Comparison of ENCODE assay signal across 8 mouse cellular contexts in genomic region chr11:68956107-68956506, GRCm38 (mm10). TPM values are rescaled to one million over a fixed set of nuclear protein-coding genes. Genes with fewer than 3 reads are reported as not detected.
DNase-seq lines count a peak whose midpoint lies in the region; ATAC-seq and TF ChIP-seq lines count a peak whose summit lies in the region.

No protein-coding gene starts in this region.

- no peak overlapping the region for H3K4me2 ChIP-seq in liver, embryonic 11.5 days

- peak overlapping the region; percentile 69; the same call in 1 of the 2 replicates for H3K4me3 ChIP-seq in liver, adult 2 months (ENCODE audit: insufficient read depth, low read depth, low read length)
- H3K4me3 ChIP-seq in liver, embryonic 11.5 days (ENCODE audit: low read depth, low read length): no peak overlapping the region

- no peaks in the 10 kb centered on the region for H3K9me3 ChIP-seq in liver, embryonic 11.5 days (ENCODE audit: control insufficient read depth, low read length)

- H3K27ac ChIP-seq in liver, adult 2 months (replicated peaks; ENCODE audit: insufficient read depth, low read depth, low read length): peak overlapping the region; percentile 68
- H3K27ac ChIP-seq in liver, embryonic 11.5 days (ENCODE audit: low read depth, low read length): no peak overlapping the region

- WGBS in liver, adult 2 months: 55% methylated on average over 3 of the region's 3 CpGs
- whole genome bisulfite sequencing in liver, embryonic 11.5 days: 38% methylated on average over 3 of the region's 3 CpGs

- H3K9ac ChIP-seq in liver, adult 2 months (ENCODE audit: low read depth, low read length): peak overlapping the region; percentile 48
- no peak overlapping the region for H3K9ac ChIP-seq in liver, embryonic 11.5 days (ENCODE audit: low read depth, low read length)

- no peaks in the 10 kb centered on the region for H3K36me3 ChIP-seq in liver, adult 2 months (ENCODE audit: control insufficient read depth, insufficient read depth, low read length)
- no peaks in the 10 kb centered on the region for H3K36me3 ChIP-seq in liver, embryonic 11.5 days (ENCODE audit: control insufficient read depth, insufficient read depth, low read length)

- TF ChIP-seq CTCF in liver, adult 2 months (IDR thresholded peaks at IDR 0.05; ENCODE audit: low read depth, low read length): no peak

- ATAC-seq in liver, embryonic 11.5 days (replicated peaks; ENCODE audit: low FRiP score): no peak
- ATAC-seq in inflammation-experienced regulatory T-cells, adult 6 months: no peak
- no peak for ATAC-seq in erythroid progenitor cell, adult 5-6 weeks (replicated peaks; ENCODE audit: low FRiP score, poor library complexity, severe bottlenecking)

- no peaks in the 10 kb centered on the region for H3K4me1 ChIP-seq in liver, adult 2 months (ENCODE audit: control insufficient read depth, insufficient read depth, low read length)
- H3K4me1 ChIP-seq in liver, embryonic 11.5 days (replicated peaks; ENCODE audit: control insufficient read depth, insufficient read depth, low read length): peaks cover 7% of the 10 kb centered on the region

- no peak for TF ChIP-seq POLR2A in liver, adult 2 months (IDR thresholded peaks at IDR 0.05; ENCODE audit: extremely low read depth, insufficient read depth, low read length)

- no peak for DNase-seq in liver, adult 2 months (ENCODE audit: extremely low read depth, low read depth, low spot score)
- DNase-seq in liver, embryonic 11.5 days (ENCODE audit: low spot score): no peak
- DNase-seq in heart, postnatal 25 days (ENCODE audit: low spot score): peak; percentile 34
- peak; percentile 62 for DNase-seq in kidney, postnatal 10 days
- peak; percentile 28 for DNase-seq in skeletal muscle tissue, adult 2 months (ENCODE audit: low read depth, low spot score)
- DNase-seq in testis, postnatal 14 days (ENCODE audit: low spot score): no peak

- H3K79me2 ChIP-seq in liver, adult 2 months (ENCODE audit: control insufficient read depth, insufficient read depth, low read length): no peaks in the 10 kb centered on the region

- intact Hi-C loops in heart, postnatal 25 days (cut with DNase I): no loop called here

- peaks cover 2% of the 10 kb centered on the region; the same call in 1 of the 2 replicates for H3K27me3 ChIP-seq in liver, adult 2 months (ENCODE audit: control insufficient read depth, insufficient read depth, low read length)
- H3K27me3 ChIP-seq in liver, embryonic 11.5 days (replicated peaks; ENCODE audit: control insufficient read depth, insufficient read depth, low read length): peaks cover 53% of the 10 kb centered on the region

RNA-seq across cellular contexts. Expression of gene Arhgef15, which starts 1.2 kb away (rescaled TPM):
- 2.4 and 3.2 TPM in 2 replicates for total RNA-seq in liver, adult 2 months (2014; rRNA removed)
- 11.7 and 14.8 TPM in 2 replicates for polyA plus RNA-seq in liver, adult 2 months (2012; rRNA removed)
- 5.8 and 6.8 TPM in 2 replicates for polyA plus RNA-seq in liver, embryonic 11.5 days (2014; fragmentation: Nextera tagmentation; extraction: Ambion mirVana)
- total RNA-seq in heart, postnatal 25 days (2021): 10 to 100 TPM; 28.1 to 32.4 TPM
- polyA plus RNA-seq in inflammation-experienced regulatory T-cells, adult 6 months (2017; shearing (Covaris generic)): under 1 TPM in 1 of 3 experiments, not detected in 2; 0.21 TPM
- not detected in 2 replicates for total RNA-seq in erythroid progenitor cell, adult 5-6 weeks (2015; ENCODE audit: low replicate concordance)
- total RNA-seq in erythroid progenitor cell, adult 5-6 weeks (2017; ENCODE audit: low replicate concordance): not detected in 2 replicates

RNA-seq across cellular contexts. Expression of gene Slc25a35, which starts 11.8 kb away (rescaled TPM):
- total RNA-seq in liver, adult 2 months (2014; rRNA removed): 0.28 and 0.81 TPM in 2 replicates
- polyA plus RNA-seq in liver, adult 2 months (2012; rRNA removed): 2.4 and 2.5 TPM in 2 replicates
- 1.4 and 1.7 TPM in 2 replicates for polyA plus RNA-seq in liver, embryonic 11.5 days (2014; fragmentation: Nextera tagmentation; extraction: Ambion mirVana)
- 1 to 10 TPM; 6.4 to 7.4 TPM for total RNA-seq in heart, postnatal 25 days (2021)
- 1 to 10 TPM; 7.0 to 8.3 (median 7.6) TPM for polyA plus RNA-seq in inflammation-experienced regulatory T-cells, adult 6 months (2017; shearing (Covaris generic))
- 3.8 TPM in 1 of 2 replicates, not detected in the other for total RNA-seq in erythroid progenitor cell, adult 5-6 weeks (2015; ENCODE audit: low replicate concordance)
- 0.26 TPM in 1 of 2 replicates, not detected in the other for total RNA-seq in erythroid progenitor cell, adult 5-6 weeks (2017; ENCODE audit: low replicate concordance)

RNA-seq across cellular contexts. Expression of gene Rangrf, which starts 18.9 kb away (rescaled TPM):
- total RNA-seq in liver, adult 2 months (2014; rRNA removed): 3.1 and 6.8 TPM in 2 replicates
- polyA plus RNA-seq in liver, adult 2 months (2012; rRNA removed): 5.5 and 6.1 TPM in 2 replicates
- polyA plus RNA-seq in liver, embryonic 11.5 days (2014; fragmentation: Nextera tagmentation; extraction: Ambion mirVana): 94.4 and 97.5 TPM in 2 replicates
- 10 to 100 TPM; 80.3 to 89.1 TPM for total RNA-seq in heart, postnatal 25 days (2021)
- 10 to 100 TPM; 13.7 to 72.0 (median 38.3) TPM for polyA plus RNA-seq in inflammation-experienced regulatory T-cells, adult 6 months (2017; shearing (Covaris generic))
- 6.8 and 13.4 TPM in 2 replicates for total RNA-seq in erythroid progenitor cell, adult 5-6 weeks (2015; ENCODE audit: low replicate concordance)
- total RNA-seq in erythroid progenitor cell, adult 5-6 weeks (2017; ENCODE audit: low replicate concordance): 2.7 TPM in 2 replicates

RNA-seq across cellular contexts. Expression of gene Odf4, which starts 29.2 kb away (rescaled TPM):
- not detected in 2 replicates for total RNA-seq in liver, adult 2 months (2014; rRNA removed)
- not detected in 2 replicates for polyA plus RNA-seq in liver, adult 2 months (2012; rRNA removed)
- not detected in 2 replicates for polyA plus RNA-seq in liver, embryonic 11.5 days (2014; fragmentation: Nextera tagmentation; extraction: Ambion mirVana)
- total RNA-seq in heart, postnatal 25 days (2021): not detected
- polyA plus RNA-seq in inflammation-experienced regulatory T-cells, adult 6 months (2017; shearing (Covaris generic)): not detected
- total RNA-seq in erythroid progenitor cell, adult 5-6 weeks (2015; ENCODE audit: low replicate concordance): not detected in 2 replicates
- total RNA-seq in erythroid progenitor cell, adult 5-6 weeks (2017; ENCODE audit: low replicate concordance): not detected in 2 replicates

RNA-seq across cellular contexts. Expression of gene Pfas, which starts 52.2 kb away (rescaled TPM):
- total RNA-seq in liver, adult 2 months (2014; rRNA removed): 7.0 and 9.4 TPM in 2 replicates
- 4.9 and 5.0 TPM in 2 replicates for polyA plus RNA-seq in liver, adult 2 months (2012; rRNA removed)
- 60.2 and 64.9 TPM in 2 replicates for polyA plus RNA-seq in liver, embryonic 11.5 days (2014; fragmentation: Nextera tagmentation; extraction: Ambion mirVana)
- 1 to 10 TPM; 5.6 to 6.8 TPM for total RNA-seq in heart, postnatal 25 days (2021)
- polyA plus RNA-seq in inflammation-experienced regulatory T-cells, adult 6 months (2017; shearing (Covaris generic)): 10 to 100 TPM; 22.0 to 29.0 (median 24.8) TPM
- 11.7 and 15.1 TPM in 2 replicates for total RNA-seq in erythroid progenitor cell, adult 5-6 weeks (2015; ENCODE audit: low replicate concordance)
- total RNA-seq in erythroid progenitor cell, adult 5-6 weeks (2017; ENCODE audit: low replicate concordance): 16.1 and 23.4 TPM in 2 replicates

Comparison
In these comparisons a context has a peak if more than half of its experiments do, and no peak if none do; other contexts are left out.
1. DNase-seq: peak in heart, postnatal 25 days (single experiment), kidney, postnatal 10 days (single experiment) and skeletal muscle tissue, adult 2 months (single experiment); none in liver, adult 2 months (single experiment), liver, embryonic 11.5 days (single experiment) and testis, postnatal 14 days (single experiment).
2. RNA of gene Rangrf, which starts 18.9 kb away (total RNA-seq): 80.3 to 89.1 TPM in heart, postnatal 25 days; 2.7 to 13.4 TPM in erythroid progenitor cell, adult 5-6 weeks and 3.1 to 6.8 TPM in liver, adult 2 months; every median in the first group is over 4 times any median in the second.